Mouse (Mus musculus): ENCODE results near the gene Pde12.
"Not testable (repeated sequence)": the region's sequence is repeated elsewhere in the genome, so short reads cannot be mapped to it uniquely, and the experiment has no call there.

Gene Pde12

DNA sequence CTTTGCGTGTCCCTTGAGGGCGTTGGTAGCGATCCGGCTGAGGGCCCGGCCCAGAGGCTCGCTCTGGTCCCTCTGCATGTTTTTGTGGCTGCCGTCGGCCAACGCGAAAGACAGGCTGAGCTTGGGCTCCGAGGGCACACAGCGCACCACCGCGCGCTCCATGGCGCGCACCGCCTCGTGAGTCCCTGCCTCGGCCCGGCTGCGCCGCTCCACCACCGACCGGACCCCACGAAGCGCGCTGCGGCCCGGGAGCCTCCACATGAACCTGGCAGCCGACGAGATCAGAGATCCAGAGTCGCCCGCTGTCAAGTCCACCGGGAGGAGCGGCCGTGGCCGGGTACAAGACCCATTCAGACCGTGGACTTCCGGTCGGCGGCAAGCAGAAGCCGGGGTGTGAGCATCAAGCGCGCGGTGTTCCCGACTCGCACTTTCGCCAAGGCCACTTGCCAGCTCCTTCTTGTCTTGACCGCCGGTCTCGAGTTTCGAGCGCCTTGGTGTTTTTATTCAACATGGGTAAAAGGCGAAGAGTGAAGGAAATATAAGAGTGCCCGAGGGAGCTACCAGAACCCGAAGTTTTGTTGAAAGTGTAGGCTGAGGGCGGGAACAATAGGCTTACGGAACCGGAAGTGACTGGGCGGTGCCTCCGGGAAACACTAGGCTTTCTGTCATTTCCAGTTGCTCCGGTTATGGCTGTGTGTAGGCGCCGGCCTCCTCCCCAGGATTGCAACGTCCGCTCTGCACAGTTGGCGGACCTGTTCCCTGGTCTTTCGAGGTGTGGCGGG lies at the start of gene Pde12:
Gene Pde12 (minus strand): TSS at position 592 of the 782 bp plus-strand sequence.
- peak; percentile 95 for DNase-seq (ENCODE audit: low read depth, low spot score)

DNA sequence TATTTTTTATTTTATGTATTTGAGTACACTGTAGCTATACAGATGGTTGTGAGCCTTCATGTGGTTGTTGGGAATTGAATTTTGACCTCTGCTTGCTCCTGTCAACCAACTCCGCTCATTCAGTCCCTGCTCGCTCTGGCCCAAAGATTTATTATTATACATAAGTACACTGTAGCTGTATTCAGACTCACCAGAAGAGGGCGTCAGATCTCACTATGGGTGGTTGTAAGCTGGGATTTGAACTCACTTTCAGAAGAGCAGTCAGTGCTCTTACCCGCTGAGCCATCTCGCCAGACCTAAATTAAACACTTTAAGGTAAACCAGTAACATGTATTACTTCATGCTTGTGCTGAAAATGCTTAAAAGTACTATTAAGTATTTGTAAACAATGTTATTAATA lies 35.6 kb upstream of the Pde12 start:
- peak; percentile 78 for DNase-seq (ENCODE audit: low read depth, low spot score)

DNA sequence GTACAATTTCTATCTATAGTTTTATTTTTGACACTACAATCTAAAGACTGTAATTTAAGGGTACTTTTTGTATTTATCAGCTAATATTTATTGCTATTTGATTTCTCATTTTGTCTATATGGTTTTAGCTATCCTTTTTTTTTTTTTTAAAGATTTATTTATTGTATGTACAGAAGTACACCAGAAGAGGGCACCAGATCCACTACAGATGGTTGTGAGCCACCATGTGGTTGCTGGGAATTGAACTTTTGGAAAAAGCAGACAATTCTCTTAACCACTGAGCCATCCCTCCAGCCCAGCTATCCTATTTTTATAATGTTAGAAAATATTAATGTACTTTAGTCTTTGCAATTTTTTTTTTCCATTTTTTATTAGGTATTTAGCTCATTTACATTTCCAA lies 28.2 kb upstream of the Pde12 start:
- DNase-seq (ENCODE audit: low read depth, low spot score) = peak; percentile 61

DNA sequence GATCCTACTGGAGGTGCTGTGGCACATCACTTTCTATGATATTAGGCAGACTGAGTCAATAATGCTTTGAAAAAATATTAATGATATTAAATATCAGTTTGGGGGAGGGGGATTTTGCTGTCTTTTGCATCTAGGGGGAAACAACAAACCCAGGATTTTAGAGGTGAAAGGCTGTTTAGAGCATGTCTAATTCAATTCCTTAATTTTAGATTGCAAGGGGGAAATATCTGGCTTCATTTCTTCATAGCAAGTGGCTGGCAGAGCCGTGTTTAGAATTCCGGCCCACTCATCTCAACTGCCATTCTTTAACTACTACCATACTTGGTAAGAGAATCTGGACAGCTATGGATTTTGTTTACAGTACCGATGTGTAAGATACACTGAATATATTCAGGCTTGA lies 23.3 kb upstream of the Pde12 start, which contains the start of gene Dnah12:
Gene Dnah12 (plus strand): TSS at position 301 of the 400 bp plus-strand sequence.
- DNase-seq (ENCODE audit: low read depth, low spot score) = no peak

DNA sequence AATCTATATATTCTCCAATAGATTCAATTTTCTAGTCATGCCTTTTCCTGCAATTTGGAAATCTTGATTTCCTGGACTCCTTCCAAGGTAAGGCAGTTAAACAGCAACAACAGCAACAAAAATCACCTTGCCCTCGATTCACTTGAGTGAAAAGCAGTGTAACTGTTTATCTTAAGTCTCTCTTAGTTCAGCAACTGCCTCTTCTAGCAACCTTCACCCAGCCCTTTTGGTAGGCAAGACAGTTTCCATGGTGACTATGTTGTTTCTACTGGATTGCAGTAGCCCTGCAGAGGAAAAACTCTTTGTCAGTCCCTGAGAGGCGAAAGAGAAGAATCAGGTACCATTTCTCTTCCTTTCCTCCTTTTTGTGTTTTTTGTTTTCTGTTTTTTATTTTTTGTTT lies 21.7 kb upstream of the Pde12 start:
- no peak for DNase-seq (ENCODE audit: low read depth, low spot score)

DNA sequence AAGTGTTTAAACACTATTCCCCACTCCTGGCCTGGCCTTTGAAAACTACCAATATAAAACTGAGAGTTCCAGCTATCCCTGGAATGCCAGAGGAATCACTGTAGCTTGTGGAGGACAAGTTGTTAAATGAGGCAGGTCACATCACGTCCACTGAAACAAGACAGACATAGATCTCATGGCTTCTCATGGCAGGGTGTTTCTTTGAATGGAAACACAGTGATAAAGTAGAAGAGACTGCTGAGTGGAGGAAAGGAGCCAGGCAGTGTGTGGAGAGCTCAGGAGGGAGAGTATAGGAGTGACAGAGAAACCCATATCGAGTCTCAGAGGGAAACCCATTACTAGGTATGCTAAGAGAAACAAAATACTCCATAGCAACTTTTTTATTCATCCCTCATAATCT lies 21.0 kb upstream of the Pde12 start:
- no peak for DNase-seq (ENCODE audit: low read depth, low spot score)

DNA sequence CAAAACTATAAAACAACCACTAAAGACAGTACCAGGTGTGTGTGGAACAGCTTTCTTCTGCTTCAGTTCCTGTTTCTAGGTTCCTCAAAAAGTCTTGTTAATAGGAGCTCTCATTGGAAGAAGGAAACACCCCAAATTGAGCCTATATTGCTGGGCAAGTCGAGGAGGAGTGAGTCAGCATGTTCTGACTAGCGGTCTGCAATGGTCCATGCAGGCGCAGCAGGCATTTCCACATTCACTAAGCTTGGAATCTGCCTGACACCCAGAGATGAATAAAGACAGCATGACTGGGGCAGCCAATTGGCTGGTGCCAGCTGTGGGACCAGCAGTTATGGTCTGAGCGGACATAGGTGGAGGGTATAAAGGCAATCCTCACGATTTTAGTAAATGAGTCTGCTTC lies 6.1 kb upstream of the Pde12 start:
- peak; percentile 87 for DNase-seq (ENCODE audit: low read depth, low spot score)

DNA sequence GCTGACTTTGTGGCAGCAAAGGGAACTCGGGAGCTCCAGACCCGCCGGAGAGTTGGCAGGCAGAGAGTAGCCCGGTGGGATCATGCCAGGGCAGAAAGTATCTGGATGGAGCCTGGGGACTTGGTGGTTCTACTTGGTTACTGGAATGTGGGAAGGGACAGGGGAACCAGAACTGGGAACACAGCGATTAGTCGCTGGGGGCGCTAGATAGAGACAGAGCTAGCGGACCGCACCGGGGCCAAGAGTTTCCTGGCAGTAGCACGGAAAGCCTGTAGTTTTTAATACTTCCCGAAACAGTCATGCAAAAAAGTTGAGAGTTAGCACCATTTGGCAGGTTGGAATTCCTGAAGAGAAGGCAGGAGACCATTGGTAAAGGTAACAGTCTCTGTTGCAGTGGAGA lies 5.7 kb upstream of the Pde12 start:
- DNase-seq (ENCODE audit: low read depth, low spot score) = peak; percentile 89

DNA sequence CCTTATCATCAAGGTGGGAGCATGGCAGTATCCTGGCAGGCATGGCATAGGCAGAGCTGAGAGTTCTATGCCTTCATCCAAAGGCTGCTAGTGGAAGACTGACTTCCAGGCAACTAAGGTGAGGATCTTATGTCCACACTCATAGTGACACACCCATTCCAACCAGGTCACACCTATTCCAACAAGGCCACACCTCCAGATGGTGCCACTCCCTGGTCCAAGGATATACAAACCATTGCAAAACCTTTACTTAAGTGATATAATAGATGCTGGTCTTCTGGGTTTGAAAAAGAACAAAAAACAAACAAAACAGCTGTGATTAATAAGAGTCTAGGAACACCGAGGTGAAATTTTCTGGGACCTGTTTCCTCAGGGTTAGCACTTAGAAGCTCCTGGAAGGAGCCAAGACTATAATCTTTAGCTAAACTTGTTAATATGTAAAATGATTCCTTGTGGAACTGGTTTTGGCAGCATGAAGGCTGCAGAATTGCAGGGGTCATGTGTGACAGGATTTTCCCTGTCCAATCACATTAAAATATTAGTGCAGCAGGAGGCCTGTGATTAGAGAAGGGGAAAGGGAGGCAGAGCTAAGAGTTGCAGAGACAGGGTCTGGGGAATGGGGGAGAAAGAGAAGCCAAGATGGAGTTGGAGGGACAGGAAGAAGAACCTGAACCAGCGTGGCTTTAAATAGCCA lies 4.9 kb upstream of the Pde12 start:
- DNase-seq (ENCODE audit: low read depth, low spot score) = not testable (repeated sequence)

DNA sequence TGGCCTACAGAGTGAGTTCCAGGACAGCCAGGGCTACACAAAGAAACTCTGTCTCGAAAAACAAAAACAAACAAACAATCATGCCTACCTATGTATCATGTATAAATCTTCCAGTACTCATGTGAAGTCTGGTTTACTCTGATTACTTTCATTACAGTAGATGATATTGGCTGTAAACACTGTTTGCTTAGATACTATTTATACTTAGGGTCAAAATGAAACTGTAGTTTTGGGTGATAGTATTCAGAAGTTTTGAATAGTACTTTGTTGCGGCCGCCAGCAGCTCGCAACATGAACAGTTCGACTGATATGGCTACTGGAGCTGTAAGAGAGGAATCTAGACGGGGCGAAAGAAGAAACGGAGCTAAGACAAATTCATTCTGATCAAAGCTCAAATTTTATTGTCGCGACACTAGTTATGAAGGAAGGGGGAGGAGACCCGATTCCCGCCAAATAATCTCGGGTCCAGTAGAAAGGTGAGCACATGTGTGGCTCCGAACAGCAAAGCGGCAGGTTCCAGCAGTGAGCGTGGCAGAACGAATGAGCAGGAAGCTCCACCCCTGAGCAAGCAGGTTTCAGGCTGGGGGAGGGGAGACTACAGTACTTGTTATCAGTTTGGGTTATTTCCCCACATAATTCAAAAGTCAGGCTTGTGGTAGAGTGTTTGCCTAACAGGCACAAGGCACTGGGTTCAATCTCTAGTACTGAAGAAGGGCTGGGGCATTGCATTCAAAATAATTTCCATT lies 2.4 kb upstream of the Pde12 start:
- peak; percentile 45 for DNase-seq (ENCODE audit: low read depth, low spot score)

DNA sequence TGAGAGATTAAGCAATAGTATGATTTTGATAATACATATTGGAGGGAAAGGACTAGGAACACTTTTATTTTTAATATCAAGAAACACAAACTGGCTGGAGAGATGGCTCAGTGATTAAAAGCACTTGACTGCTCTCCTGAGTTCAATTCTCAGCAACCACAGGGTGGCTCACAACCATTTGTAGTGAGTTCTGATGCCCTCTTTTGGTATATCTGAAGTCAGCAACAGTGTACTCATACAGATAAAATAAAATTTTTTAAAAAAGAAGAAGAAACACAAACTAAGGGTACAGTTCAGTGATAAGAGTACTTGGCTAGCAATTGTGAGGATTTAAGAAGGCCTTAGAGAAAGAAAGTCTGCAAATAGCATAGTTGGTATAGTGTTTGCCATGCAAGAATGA lies 1.3 kb upstream of the Pde12 start:
- no peak for DNase-seq (ENCODE audit: low read depth, low spot score)

DNA sequence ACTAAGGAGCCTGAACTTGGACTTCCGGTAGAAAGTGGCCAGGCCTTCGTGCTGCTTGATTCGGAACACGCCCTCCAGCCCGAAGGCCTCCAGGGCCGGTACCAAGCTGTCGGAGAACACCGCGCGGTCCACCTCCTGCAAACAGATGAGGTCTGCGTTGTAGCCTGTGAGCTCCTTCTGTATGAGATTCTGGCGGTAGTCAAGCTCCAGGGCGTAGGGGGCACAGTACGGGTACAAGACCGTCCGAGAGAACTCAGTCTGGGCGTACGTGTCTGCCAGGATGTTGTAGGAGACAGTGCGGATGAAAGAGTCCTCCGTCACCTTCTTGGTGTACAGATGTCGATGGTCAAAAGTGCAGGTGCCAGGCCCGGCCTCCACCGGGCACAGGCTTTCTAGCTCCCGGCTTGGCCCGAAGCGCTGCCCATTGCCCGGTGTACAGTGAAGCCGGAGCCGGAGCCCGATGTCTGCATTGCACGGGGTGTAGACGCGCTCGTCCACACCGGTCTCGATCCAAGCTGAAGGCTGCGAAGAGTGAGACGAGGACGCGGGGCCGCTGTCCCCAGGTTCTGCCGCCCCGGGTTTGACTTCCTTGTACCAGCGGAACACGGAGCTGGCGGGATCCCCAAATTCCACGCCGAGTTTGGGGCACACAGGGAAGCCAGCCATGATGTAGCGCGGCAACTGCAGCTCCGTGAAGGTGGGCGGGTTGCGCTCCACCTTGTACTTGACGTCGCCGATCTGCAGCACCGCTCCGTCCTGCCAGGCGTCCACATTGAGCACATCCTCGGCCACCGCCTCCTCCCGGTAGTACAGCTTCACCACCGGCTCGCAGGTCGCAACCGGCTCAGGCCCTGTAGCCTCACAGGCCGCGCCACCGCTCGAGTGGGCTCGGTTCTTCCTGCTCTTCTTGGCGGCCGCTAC lies 1.1 kb downstream of the Pde12 start:
- peak; percentile 75 for DNase-seq (ENCODE audit: low read depth, low spot score)

DNA sequence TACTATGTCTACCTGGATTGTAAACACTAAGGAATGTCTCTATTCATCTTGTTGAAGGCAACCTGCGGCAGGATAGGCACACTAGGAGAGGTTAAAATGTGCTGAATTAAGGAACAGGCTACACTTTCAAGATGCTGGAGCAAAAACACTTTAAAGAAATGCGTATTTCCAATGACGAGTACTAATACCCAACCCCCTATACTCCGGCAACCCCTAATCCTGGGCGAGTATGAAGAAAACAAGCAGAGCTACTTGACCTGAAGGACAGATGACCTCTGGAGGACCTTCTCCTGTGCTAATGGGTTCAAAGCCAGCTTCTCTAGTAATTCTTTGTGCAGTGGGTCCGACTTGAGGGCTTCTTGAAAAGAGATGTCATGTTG lies 1.7 kb downstream of the Pde12 start:
- no peak for DNase-seq (ENCODE audit: low read depth, low spot score)

DNA sequence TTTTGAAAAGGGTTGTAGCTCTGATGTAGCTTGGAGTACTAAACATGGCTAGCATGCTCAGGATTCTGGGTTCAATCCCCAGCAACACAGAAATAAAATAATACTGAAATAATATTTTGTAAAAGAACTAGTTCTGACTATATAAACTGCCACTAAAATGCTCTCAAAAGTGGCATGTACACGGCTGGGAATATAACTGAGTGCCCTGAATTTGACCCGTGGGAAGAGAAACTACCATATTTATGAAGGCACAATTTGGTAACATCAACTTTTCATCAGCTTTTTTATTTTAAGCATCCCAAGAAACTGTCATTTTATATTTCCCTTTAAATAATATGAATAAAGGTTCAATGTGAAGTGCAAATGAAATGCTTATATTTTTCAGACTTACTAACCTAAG lies 5.8 kb downstream of the Pde12 start:
- DNase-seq (ENCODE audit: low read depth, low spot score) = peak; percentile 59

DNA sequence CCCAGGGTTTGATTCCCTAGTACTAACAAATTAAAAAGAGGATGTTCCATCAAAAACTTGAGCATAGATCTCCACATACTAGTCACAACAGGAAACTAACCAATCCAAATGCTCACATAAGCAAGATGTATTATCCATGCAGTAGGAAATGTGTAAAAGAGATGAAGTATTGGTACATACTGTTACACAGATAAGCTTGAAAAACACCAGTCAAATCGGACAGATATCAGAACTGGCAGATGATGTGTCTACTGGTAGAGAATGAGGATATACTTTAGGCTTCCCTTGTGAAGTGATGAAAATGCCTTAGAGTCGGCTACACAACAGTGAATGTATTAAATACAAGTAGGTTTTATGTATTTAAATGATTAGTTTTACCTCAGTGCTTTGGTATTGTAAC lies 7.2 kb downstream of the Pde12 start:
- no peak for DNase-seq (ENCODE audit: low read depth, low spot score)

DNA sequence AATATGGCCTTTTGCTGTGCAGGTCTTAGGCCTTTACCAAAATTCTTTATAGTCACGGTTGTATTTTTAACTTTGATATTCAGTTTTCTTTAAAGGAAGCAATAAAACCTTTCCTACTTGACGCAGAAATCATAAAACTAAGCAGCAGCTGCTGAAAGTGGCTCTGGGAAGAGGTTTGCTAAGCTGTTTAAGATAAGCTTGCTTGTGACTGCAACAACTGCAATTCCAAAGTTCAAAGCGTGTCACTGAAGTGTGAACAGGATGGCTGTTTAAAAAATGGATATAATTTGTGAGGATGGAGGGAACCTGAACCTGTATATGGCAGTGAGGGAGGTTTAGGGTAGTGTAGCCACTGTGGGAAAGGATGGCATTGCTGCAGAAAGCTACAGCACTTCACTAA lies 7.7 kb downstream of the Pde12 start:
- DNase-seq (ENCODE audit: low read depth, low spot score) = no peak

DNA sequence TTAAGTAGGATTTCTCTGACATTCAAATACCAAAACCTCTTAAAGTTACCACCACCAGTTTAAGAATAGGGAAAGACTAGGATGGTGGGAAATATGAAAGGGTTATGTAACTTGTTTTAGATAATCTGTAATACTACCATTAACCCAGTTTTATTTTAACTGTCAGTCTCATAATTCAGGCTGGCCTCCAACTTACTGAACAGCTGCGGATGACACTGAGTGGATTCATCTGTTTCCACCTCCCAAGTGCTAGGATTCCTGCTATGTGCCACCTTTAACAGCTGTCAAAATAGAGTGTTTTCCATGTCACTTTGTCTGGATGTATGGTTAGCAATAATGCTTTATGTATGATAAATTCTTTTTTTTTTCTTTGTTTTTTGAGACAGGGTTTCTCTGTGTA lies 9.4 kb downstream of the Pde12 start:
- no peak for DNase-seq (ENCODE audit: low read depth, low spot score)

DNA sequence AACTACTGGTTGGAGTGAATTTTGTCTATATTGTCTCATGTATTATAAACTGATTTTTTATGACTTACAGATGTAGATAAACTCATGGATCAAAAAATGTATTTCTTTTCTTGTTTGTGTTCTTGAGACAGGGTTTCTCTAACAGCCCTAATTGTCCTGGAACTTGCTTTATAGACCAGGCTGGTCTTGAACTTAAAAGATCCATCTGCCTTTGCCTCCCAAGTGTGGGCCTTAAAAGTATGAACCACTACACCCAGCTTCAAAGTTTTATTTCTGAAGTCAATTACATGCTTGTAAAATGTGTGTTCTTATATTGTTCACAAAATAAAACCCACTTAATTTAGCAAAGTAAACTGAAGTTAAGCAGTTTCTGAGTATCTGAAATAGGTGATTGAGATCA lies 11.5 kb downstream of the Pde12 start:
- no peak for DNase-seq (ENCODE audit: low read depth, low spot score)

DNA sequence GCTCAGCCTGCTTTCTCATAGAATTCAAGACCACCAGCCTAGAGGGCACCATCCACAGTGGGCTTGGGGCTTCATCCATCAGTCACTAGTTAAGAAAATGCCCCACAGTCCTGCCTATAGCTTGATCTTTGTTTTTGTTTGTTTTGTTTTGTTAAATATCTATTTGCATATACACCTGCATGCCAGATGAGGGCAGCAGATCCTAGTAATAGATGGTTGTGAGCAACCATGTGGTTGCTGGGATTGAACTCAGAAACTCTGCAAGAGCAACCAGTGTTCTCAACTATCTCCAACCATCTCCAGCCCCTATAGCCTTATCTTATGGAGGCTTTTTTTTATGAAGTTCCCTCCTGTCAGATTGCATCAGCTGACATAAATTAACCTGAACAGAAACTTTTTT lies 17.8 kb downstream of the Pde12 start:
- peak; percentile 68 for DNase-seq (ENCODE audit: low read depth, low spot score)

DNA sequence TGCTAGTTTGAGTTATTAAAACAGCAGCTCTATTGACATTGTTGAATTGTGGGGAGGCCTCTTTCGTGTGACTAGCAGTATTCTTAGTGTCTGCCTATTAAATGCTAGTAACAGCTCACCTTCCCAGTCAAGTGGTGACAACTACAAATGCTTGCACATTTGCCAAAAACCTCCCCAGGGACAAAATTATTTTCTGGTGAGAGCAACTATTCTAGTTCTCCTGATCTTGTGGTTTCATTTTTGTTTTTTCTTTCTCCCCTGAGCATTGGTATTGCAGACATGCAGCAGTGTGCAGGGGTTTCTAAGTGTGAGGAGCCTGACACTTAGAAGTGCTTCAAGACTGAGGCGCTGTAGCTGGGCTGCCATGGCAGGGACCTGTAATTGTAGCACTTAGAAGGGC lies 21.9 kb downstream of the Pde12 start:
- DNase-seq (ENCODE audit: low read depth, low spot score) = no peak

DNA sequence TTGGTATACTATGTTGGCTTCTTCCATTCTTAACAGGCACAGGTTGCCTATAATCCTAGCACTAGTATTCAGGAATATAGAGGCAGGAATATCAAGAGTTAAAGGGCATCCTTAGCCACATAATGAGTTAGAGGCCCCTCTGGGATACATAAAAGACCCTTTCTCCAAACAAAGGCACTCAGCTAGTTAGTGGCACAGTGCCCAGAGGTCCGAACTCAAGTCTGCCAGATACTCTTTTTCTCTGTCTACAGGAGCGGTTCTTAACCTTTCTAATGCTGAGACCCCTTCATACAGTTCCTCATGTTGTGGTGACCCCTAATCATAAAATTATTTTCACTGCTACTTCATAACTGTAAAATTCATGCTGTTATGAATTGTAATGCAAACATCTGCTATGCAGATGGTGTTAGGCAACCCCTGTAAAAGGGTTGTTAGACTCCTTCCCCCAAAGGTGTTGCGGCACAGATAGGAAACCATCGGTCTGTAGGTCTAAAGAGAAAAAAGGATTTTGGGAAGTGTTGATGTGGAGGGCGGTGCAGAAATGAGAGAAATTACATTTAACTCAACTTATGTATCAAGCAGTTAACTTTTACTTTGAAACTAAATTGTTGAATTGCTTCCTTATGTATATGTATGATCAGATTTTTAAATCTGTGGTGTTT lies 23.6 kb downstream of the Pde12 start:
- no peak for DNase-seq (ENCODE audit: low read depth, low spot score)

Data from R1 (cell line).